Mouse (Mus musculus) kidney, adult 2 months (tissue): ENCODE measurements around the gene Slc1a4. TPM values are rescaled to one million over a fixed set of nuclear protein-coding genes. Genes with fewer than 3 reads are reported as not detected.

Source experiments
- DNase-seq: peaks from one replicate; pipeline ENCODE4 v3.0.0; 2021
- H3K27ac ChIP-seq: fragments of 200-500 bp; 2 replicates; pipeline ENCODE4 v1.5.1; 2012; ENCODE audit warnings: low read depth, low read length, control low read depth, inconsistent platforms; ENCODE audit not compliant: insufficient read depth
- H3K27me3 ChIP-seq: fragments of 200-500 bp; replicated peaks from 2 replicates; pipeline ENCODE4 v1.6.1; 2012; ENCODE audit warnings: mild to moderate bottlenecking, moderate library complexity, low read length, inconsistent platforms; ENCODE audit not compliant: control insufficient read depth, insufficient read depth
- H3K36me3 ChIP-seq: fragments of 200-500 bp; 2 replicates; pipeline ENCODE4 v1.6.1; 2012; ENCODE audit warnings: mild to moderate bottlenecking, moderate library complexity, low read length, inconsistent platforms; ENCODE audit not compliant: control insufficient read depth, insufficient read depth
- H3K4me1 ChIP-seq: fragments of 200-500 bp; 2 replicates; pipeline ENCODE4 v1.6.1; 2011; ENCODE audit warnings: low read length; ENCODE audit not compliant: control insufficient read depth, insufficient read depth
- H3K4me3 ChIP-seq: fragments of 200-500 bp; 2 replicates; pipeline ENCODE4 v1.5.1; 2011; ENCODE audit warnings: mild to moderate bottlenecking, low read depth, low read length, control low read depth; ENCODE audit not compliant: insufficient read depth
- CTCF ChIP-seq: fragments of 200-500 bp; conservative IDR thresholded peaks from 2 replicates; pipeline ENCODE4 v1.5.1; 2011; ENCODE audit warnings: low read depth, mild to moderate bottlenecking, control low read depth, low read length, moderate library complexity, mixed read lengths; ENCODE audit not compliant: insufficient read depth, insufficient read length
- POLR2A ChIP-seq: fragments of 200-500 bp; IDR thresholded peaks from one replicate; pipeline ENCODE4 v1.6.1; 2011; ENCODE audit warnings: low read depth, low read length, control low read depth
- WGBS: fragments of 180-500 bp; shearing (Covaris S2); methylation state at CpG from one replicate; pipeline ENCODE4 v1.1.7; 2018; 5-methylcytosine and 5-hydroxymethylcytosine counted together
- polyA plus RNA-seq: library from polyadenylated mRNA; depleted of rRNA; stranded (reverse); fragments of >200 nt; gene quantifications from 2 replicates; pipeline ENCODE4 v1.2.3, GENCODE M21; 2012; rRNA removed

Slc1a4 gene
- polyA plus RNA-seq, 1 experiment = 5.2 TPM

GRCm38 (mm10) chr11:20253088-20253487 is 79.4 kb downstream of the Slc1a4 start:
- Histone ChIP-seq H3K4me1 (peaks cover 5% of the 10 kb centered on the region; the same call in 1 of the 2 replicates), H3K27me3 (no peaks in the 10 kb centered on the region), H3K36me3 (no peaks in the 10 kb centered on the region), H3K4me3 (no peak overlapping the region), H3K27ac (no peak overlapping the region)
- WGBS = 79% methylated on average over 2 of the region's 2 CpGs
- TF ChIP-seq POLR2A (no peak), CTCF (no peak)
- no peak for DNase-seq

Other genes starting within 250 kb of the Slc1a4 start
- 25.3 and 38.8 TPM in 2 replicates for gene Actr2, start 219.8 kb downstream of the Slc1a4 start, polyA plus RNA-seq
- gene Rab1a, start 131.3 kb downstream of the Slc1a4 start, polyA plus RNA-seq = 97.5 and 119 TPM in 2 replicates
- gene Cep68, start 83.3 kb downstream of the Slc1a4 start, polyA plus RNA-seq = 15.4 and 17.4 TPM in 2 replicates
- gene Sertad2, start 210.5 kb upstream of the Slc1a4 start, polyA plus RNA-seq = 24.9 and 33.6 TPM in 2 replicates